Mouse (Mus musculus) midbrain, embryonic 15.5 days (tissue): Measurements from ENCODE around the gene Cirbp. TPM values are rescaled to one million over a fixed set of nuclear protein-coding genes. Genes with fewer than 3 reads are reported as not detected.

Experiments used
- ATAC-seq: fragments of 200-750 bp; cut with Nextera tagmentation; replicated peaks from 2 replicates; pipeline ENCODE4 v1.8.0; 2017; ENCODE audit warnings: moderate TSS enrichment
- H3K27ac ChIP-seq: fragments of 300-500 bp; sonication (generic); 2 replicates; pipeline ENCODE4 v1.5.1; 2015; ENCODE audit warnings: mild to moderate bottlenecking, inconsistent platforms
- H3K27me3 ChIP-seq: fragments of 300-500 bp; sonication (generic); replicated peaks from 2 replicates; pipeline ENCODE4 v1.6.1; 2015; ENCODE audit warnings: inconsistent platforms
- H3K36me3 ChIP-seq: fragments of 300-500 bp; sonication (generic); replicated peaks from 2 replicates; pipeline ENCODE4 v1.6.1; 2015; ENCODE audit warnings: inconsistent platforms
- H3K4me1 ChIP-seq: fragments of 300-500 bp; sonication (generic); 2 replicates; pipeline ENCODE4 v1.6.1; 2015; ENCODE audit warnings: inconsistent platforms
- H3K4me2 ChIP-seq: fragments of 300-500 bp; sonication (generic); 2 replicates; pipeline ENCODE4 v1.6.1; 2015; ENCODE audit warnings: inconsistent platforms, mild to moderate bottlenecking, moderate library complexity
- H3K4me3 ChIP-seq: fragments of 300-500 bp; sonication (generic); 2 replicates; pipeline ENCODE4 v1.5.1; 2015; ENCODE audit warnings: mild to moderate bottlenecking, inconsistent platforms
- H3K9ac ChIP-seq: fragments of 300-500 bp; sonication (generic); 2 replicates; pipeline ENCODE4 v1.6.1; 2015; ENCODE audit warnings: mild to moderate bottlenecking, inconsistent platforms
- H3K9me3 ChIP-seq: fragments of 300-500 bp; sonication (generic); 2 replicates; pipeline ENCODE4 v1.6.1; 2016; ENCODE audit warnings: inconsistent platforms
- WGBS: fragments of 180-500 bp; shearing (Covaris S2); methylation state at CpG from one replicate; pipeline ENCODE4 v1.1.7; 2015; ENCODE audit warnings: mixed read lengths; 5-methylcytosine and 5-hydroxymethylcytosine counted together
- polyA plus RNA-seq: library from polyadenylated mRNA; unstranded; fragments of >200 nt; fragmentation: Nextera tagmentation; extraction: Ambion mirVana; gene quantifications from 2 replicates; pipeline ENCODE4 v1.2.1, GENCODE M21; 2015

Gene Cirbp
- polyA plus RNA-seq, 1 experiment from 2014 or later, result 392 TPM

DNA sequence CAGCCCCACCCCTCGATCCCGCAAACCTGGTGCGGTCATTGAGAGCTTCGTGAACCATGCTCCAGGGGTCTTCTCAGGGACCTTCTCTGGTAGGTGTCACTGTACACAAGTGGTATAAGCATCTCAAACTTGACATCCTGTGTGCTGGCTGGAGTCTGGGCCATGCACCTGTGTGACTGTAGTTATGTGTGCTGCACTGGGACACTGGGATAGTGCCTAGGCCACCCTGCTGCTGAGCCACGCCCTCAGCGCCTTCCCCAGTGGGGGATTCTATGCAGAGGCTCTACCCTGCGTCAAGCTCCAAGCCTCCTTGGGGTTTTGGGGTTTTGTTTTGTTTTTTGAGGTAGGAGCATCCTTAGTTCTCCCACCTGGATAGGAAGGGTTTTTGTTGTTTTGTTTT lies 11.4 kb upstream of the Cirbp start:
- WGBS, result 77% methylated on average over 7 of the region's 7 CpGs
- Histone ChIP-seq H3K36me3 (peaks cover 46% of the 10 kb centered on the region), H3K9me3 (no peaks in the 10 kb centered on the region), H3K9ac (no peak overlapping the region), H3K4me1 (peaks cover 65% of the 10 kb centered on the region), H3K4me3 (no peak overlapping the region), H3K27me3 (no peaks in the 10 kb centered on the region), H3K27ac (peak overlapping the region; percentile 52; the same call in 1 of the 2 replicates), H3K4me2 (no peak overlapping the region; the same call in 1 of the 2 replicates)
- ATAC-seq, result no peak

DNA sequence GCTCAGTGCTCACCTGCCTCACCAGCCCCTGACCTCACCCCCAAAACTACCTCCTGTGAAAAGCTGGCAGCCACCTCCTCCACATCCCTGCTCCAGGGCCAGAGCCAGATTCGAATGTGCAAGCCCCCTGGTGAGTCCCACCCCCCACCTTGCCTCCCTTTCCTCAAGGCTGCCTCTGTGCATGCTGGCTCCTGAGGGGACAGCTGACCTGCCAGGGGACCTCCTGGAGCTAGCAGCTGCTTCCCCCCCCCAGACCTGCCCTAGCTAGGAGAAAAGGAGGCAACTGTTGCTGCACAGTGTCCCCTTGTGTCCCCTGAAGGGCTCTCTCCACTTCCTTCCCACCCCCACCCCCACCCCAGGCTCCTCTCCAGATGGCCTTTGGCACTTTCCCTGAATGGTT lies 10.5 kb upstream of the Cirbp start:
- Histone ChIP-seq H3K9ac (no peak overlapping the region), H3K36me3 (peaks cover 46% of the 10 kb centered on the region), H3K9me3 (no peaks in the 10 kb centered on the region), H3K4me1 (peaks cover 70% of the 10 kb centered on the region), H3K4me3 (no peak overlapping the region), H3K27me3 (no peaks in the 10 kb centered on the region), H3K4me2 (no peak overlapping the region), H3K27ac (peak overlapping the region; percentile 52)
- 58% methylated on average over 1 of the region's 1 CpGs for WGBS
- ATAC-seq, result no peak

DNA sequence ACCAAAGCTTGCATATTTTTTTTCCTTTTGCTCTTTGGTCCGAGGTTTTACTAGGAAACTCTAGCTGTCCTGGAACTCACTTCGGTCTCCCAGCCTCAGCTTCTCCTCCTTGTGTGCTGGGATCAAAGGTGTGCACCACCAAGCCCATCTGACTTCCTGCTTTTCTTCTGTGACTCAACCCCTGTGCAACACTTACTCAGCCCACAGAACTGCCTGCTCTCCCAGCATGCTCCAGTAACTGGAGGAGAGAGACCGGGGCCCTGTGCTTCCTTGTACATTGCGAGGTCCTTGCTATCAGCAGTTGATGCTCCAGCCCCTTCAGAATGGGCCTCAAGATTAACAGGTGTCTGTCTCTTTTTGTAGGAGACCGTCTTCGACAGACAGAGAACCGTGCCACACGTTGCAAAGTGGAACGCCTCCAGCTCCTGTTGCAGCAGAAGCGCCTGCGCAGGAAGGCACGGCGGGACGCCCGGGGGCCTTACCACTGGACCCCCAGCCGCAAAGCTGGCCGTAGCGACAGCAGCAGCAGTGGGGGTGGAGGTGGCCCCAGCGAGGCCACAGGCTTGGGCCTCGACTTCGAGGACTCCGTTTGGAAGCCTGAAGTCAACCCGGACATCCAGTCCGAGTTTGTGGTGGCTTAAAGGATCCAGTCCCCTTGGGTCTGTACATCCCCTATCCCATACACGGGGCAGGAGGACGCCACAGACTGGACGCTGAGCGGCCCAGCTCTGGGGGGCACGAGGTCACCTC lies 9.6 kb upstream of the Cirbp start:
- Histone ChIP-seq H3K4me2 (no peak overlapping the region), H3K4me3 (no peak overlapping the region), H3K27me3 (no peaks in the 10 kb centered on the region), H3K36me3 (peaks cover 46% of the 10 kb centered on the region), H3K9ac (no peak overlapping the region), H3K27ac (peak overlapping the region; percentile 53), H3K9me3 (no peaks in the 10 kb centered on the region), H3K4me1 (peaks cover 79% of the 10 kb centered on the region)
- WGBS, result 83% methylated on average over 29 of the region's 29 CpGs
- ATAC-seq, result no peak

- ATAC-seq, result no peak
- H3K4me2 ChIP-seq, result no peak overlapping the region
- no peak overlapping the region for H3K4me3 ChIP-seq
- peaks cover 46% of the 10 kb centered on the region for H3K36me3 ChIP-seq
- H3K27me3 ChIP-seq, result no peaks in the 10 kb centered on the region
- H3K9me3 ChIP-seq, result no peaks in the 10 kb centered on the region
- H3K9ac ChIP-seq, result no peak overlapping the region
- 49% methylated on average over 7 of the region's 7 CpGs for WGBS
- peaks cover 84% of the 10 kb centered on the region for H3K4me1 ChIP-seq
- H3K27ac ChIP-seq, result peak overlapping the region; percentile 53
Observed at GRCm38 (mm10) chr10:80156752-80157053, 9.1 kb upstream of the Cirbp start.

DNA sequence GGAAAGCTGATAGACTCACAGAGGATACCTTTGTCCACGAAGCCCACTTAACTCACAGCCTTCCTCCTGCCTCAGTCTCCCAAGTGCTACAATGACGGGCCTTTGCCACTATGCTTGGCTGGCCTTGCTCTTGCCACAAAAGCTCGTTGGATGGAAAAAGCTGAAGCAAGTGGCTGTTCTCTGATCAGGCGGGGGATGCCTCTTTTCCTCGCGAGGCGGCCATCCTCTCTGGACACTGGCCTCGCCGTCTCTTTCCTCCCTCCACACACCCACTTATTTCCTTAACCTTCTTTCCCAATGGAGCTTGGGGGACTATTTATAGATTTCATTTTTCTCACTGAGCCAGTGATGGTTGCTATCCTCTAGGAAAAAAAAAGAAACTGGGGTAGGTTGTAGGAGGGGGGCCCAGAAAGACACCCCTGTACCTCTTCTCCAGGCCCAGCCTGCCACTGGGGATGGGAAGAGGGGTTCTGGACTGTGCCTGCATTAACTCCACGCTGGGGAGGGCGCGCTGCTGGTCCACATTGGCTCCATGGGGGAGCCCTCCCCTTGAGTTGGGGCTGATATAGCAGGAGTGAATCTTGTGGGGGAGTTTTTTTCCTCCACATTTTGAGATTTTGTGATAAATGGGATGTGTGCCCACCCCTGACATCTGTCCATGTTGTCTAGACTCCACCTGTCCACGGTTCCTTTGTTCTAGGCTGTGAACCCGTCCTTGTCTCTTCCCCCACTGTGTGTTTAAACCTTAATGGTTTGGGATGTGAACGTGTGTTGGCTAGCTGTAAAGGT lies 8.4 kb upstream of the Cirbp start:
- 55% methylated on average over 15 of the region's 15 CpGs for WGBS
- no peak for ATAC-seq

DNA sequence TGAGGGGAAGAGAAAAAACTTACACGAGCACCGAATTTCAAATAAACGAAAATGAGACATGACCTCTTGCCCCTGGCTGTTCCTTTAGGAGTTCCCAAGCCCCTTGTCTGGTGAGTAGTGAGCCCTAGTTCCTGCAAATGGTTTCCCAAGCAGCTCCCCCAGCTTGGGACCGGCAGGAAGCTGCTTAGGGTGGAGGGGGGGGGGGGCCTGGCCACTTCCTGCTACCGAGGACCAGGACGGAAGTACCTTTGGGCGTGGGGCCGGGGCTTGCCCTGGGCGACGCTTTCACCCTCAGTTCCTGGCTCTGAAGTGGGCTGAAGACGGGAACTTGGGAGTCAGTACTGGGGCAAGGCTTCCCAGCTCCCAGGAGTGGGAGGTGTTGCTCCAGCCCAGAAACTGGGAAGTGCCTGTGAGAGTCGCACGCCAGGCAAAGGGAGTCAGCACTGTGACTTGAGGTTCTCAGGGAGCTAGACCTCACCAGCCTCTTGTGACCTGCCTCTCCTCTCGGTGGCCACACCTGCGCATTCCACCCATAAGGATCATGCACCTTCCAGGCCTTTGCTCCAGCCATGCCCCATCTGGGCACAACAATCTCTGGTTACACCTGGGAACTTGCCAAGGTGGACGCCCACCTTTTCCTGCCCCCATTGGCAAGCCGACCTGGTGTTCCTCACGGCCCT lies 7.3 kb upstream of the Cirbp start:
- Histone ChIP-seq H3K9ac (peak overlapping the region; percentile 5; the same call in 1 of the 2 replicates), H3K36me3 (peaks cover 40% of the 10 kb centered on the region), H3K27ac (peak overlapping the region; percentile 92), H3K9me3 (no peaks in the 10 kb centered on the region), H3K4me3 (no peak overlapping the region), H3K4me2 (peak overlapping the region; percentile 78), H3K27me3 (no peaks in the 10 kb centered on the region), H3K4me1 (peaks cover 67% of the 10 kb centered on the region)
- WGBS, result 12% methylated on average over 18 of the region's 18 CpGs
- no peak for ATAC-seq

More for the DNA sequence above, 8.4 kb upstream of the Cirbp start:
- Histone ChIP-seq H3K9ac (no peak overlapping the region), H3K4me1 (peaks cover 78% of the 10 kb centered on the region), H3K9me3 (no peaks in the 10 kb centered on the region), H3K27me3 (no peaks in the 10 kb centered on the region), H3K36me3 (peaks cover 46% of the 10 kb centered on the region), H3K4me3 (no peak overlapping the region), H3K4me2 (no peak overlapping the region), H3K27ac (peak overlapping the region; percentile 53)

DNA sequence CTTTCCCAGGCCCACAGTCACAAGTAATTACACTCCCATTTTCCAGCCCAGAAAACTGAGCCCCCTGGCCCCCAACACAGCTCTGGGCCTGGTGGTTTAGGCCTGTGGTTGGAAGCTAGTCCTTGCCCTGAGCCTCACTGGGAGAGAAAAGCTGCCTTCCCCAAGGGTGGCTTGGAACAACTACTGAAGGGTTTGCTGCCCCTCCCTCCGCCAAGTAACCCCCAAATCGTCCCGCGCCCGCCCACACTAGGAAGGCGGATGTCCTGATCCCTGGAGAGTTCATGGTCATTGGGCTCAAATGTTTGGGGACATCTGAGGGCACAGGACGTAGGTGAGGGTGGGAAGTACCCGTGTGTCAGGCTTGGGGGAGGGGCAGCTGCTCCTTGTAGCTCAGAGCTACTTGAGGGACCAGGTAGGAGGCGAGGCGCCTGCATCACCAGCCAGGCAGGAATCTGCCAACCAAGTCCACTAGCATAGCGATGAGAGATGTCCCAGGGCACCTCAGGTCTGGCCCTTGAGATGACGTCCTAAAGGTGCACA lies 6.7 kb upstream of the Cirbp start:
- WGBS, result 6% methylated on average over 12 of the region's 12 CpGs
- peak overlapping the region; percentile 92 for H3K27ac ChIP-seq
- peaks cover 34% of the 10 kb centered on the region for H3K36me3 ChIP-seq
- H3K4me3 ChIP-seq, result peak overlapping the region; percentile 45
- peaks cover 65% of the 10 kb centered on the region for H3K4me1 ChIP-seq
- no peak; the same call in none of the 2 replicates for ATAC-seq
- H3K9me3 ChIP-seq, result no peaks in the 10 kb centered on the region
- H3K27me3 ChIP-seq, result no peaks in the 10 kb centered on the region
- H3K9ac ChIP-seq, result peak overlapping the region; percentile 43
- H3K4me2 ChIP-seq, result peak overlapping the region; percentile 78

GRCm38 (mm10) chr10:80159561-80160454 lies 6.0 kb upstream of the Cirbp start:
- no peaks in the 10 kb centered on the region for H3K27me3 ChIP-seq
- peak overlapping the region; percentile 45 for H3K4me3 ChIP-seq
- H3K4me2 ChIP-seq, result peak overlapping the region; percentile 78
- peaks cover 27% of the 10 kb centered on the region for H3K36me3 ChIP-seq
- WGBS, result under 1% methylated on average over 52 of the region's 55 CpGs
- H3K4me1 ChIP-seq, result peaks cover 65% of the 10 kb centered on the region
- peak; percentile 89 for ATAC-seq
- H3K27ac ChIP-seq, result peak overlapping the region; percentile 92
- H3K9me3 ChIP-seq, result no peaks in the 10 kb centered on the region
- peak overlapping the region; percentile 43 for H3K9ac ChIP-seq

DNA sequence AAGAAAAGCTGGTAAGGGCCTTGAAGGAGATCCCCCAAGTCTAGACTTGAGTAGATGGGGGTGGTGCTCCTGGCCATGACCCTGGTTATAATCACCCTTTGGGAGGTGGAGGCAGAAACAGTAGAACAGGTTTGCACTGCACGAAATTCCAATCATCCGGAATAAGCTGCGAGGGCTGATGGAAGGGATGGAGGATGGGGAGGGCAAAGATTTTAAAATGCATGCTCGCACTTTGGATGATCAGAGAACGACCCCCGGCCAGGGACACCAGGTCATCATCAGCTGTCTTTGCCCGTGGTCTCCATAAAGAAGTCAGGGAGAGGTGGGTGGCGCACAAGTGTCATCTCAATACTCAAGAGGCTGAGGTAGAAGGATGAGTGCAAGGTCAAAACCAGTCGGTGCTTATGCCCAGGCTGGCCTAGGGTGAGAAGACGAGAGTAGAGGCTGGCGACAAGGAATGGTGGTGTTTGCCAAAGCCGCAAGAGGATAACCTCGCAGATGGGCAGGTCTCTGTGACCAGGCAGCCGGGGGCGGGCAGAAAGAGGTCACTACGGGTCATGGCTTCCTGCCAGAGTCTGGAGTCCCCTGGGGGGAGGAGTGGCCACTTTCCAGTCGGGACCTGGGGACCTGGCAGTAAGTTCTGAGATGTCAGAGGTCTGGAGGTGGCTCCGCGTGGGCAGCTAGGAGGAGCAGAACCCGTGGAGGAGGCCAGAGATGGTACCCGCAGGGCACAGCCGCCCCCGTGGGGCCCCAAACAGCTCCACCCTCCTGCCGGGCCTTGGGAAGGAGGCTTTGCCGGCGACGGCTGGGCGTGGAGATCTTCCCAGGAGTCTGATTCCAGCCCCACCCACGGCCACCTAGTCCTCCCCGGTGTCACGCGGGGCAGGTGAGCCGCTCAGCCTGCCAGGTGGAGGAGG lies 5.1 kb upstream of the Cirbp start:
- peak overlapping the region; percentile 92 for H3K27ac ChIP-seq
- no peak for ATAC-seq
- peak overlapping the region; percentile 78 for H3K4me2 ChIP-seq
- H3K36me3 ChIP-seq, result peaks cover 18% of the 10 kb centered on the region
- 2% methylated on average over 33 of the region's 33 CpGs for WGBS
- peak overlapping the region; percentile 45 for H3K4me3 ChIP-seq
- no peaks in the 10 kb centered on the region for H3K27me3 ChIP-seq
- no peaks in the 10 kb centered on the region for H3K9me3 ChIP-seq
- peak overlapping the region; percentile 34; the same call in 1 of the 2 replicates for H3K9ac ChIP-seq
- H3K4me1 ChIP-seq, result peaks cover 67% of the 10 kb centered on the region

- peaks cover 70% of the 10 kb centered on the region for H3K4me1 ChIP-seq
- H3K27ac ChIP-seq, result 0 out of 2 replicates have a peak overlapping the region, but pooled peaks have one; percentile 39
- H3K4me3 ChIP-seq, result no peak overlapping the region
- peaks cover 8% of the 10 kb centered on the region; the same call in 1 of the 2 replicates for H3K36me3 ChIP-seq
- H3K9me3 ChIP-seq, result no peaks in the 10 kb centered on the region
- no peak overlapping the region for H3K4me2 ChIP-seq
- ATAC-seq, result no peak
- no peak overlapping the region for H3K9ac ChIP-seq
- H3K27me3 ChIP-seq, result no peaks in the 10 kb centered on the region
- 13% methylated on average over 6 of the region's 7 CpGs for WGBS
Observed at GRCm38 (mm10) chr10:80161522-80162242, 4.1 kb upstream of the Cirbp start.
